In genomic region chr8:98572597-98573514, GRCm38 (mm10) we compare ENCODE assay signal across 10 mouse cellular contexts.
DNase-seq lines count a peak whose midpoint lies in the region; ATAC-seq lines count a peak whose summit lies in the region.
"Had no signal": no experiment of that assay in that cellular context is flagged by ENCODE, and none has a peak within 500 bp of the region (broad histone marks: within the 10 kb centered on the region; RNA-seq: fewer than 3 reads in every experiment).

No protein-coding gene starts in this region.

- no peak overlapping the region for H3K27ac ChIP-seq in neural tube, embryonic 11.5 days (ENCODE audit: low read depth, low read length)
- peak overlapping the region; percentile 60 for H3K27ac ChIP-seq in midbrain, embryonic 13.5 days

- H3K4me2 ChIP-seq in neural tube, embryonic 11.5 days (ENCODE audit: low read depth): no peak overlapping the region
- no peak overlapping the region for H3K4me2 ChIP-seq in midbrain, embryonic 13.5 days (replicated peaks)

- DNase-seq in neural tube, embryonic 11.5 days (ENCODE audit: low spot score): no peak
- no peak for DNase-seq in neural tube, embryonic 10.5 days (ENCODE audit: extremely low spot score, low spot score)
- peak; percentile 38 to 71 for DNase-seq in layer of hippocampus, adult 18-20 months (ENCODE audit: low spot score in 2 of 2)
- no peak for DNase-seq in adrenal gland, postnatal 4 days (ENCODE audit: low spot score in 2 of 2)
- no peak for DNase-seq in lung, adult 18-20 months
- DNase-seq in heart, postnatal 4 days: no peak
- DNase-seq: heart, adult 18-20 months had no signal

- H3K4me1 ChIP-seq in neural tube, embryonic 11.5 days (ENCODE audit: control insufficient read depth, insufficient read depth, low read length): no peaks in the 10 kb centered on the region
- peaks cover 13% of the 10 kb centered on the region for H3K4me1 ChIP-seq in midbrain, embryonic 13.5 days (replicated peaks)

- H3K36me3 ChIP-seq in neural tube, embryonic 11.5 days (ENCODE audit: control insufficient read depth, insufficient read depth, low read length): no peaks in the 10 kb centered on the region
- no peaks in the 10 kb centered on the region for H3K36me3 ChIP-seq in midbrain, embryonic 13.5 days

- H3K9ac ChIP-seq in neural tube, embryonic 11.5 days (ENCODE audit: low read length): no peak overlapping the region
- no peak overlapping the region for H3K9ac ChIP-seq in midbrain, embryonic 13.5 days (replicated peaks)

- H3K4me3 ChIP-seq in neural tube, embryonic 11.5 days (ENCODE audit: low read depth, low read length): no peak overlapping the region
- H3K4me3 ChIP-seq in midbrain, embryonic 13.5 days (replicated peaks): no peak overlapping the region
- H3K4me3 ChIP-seq: myocyte had no signal

- no peaks in the 10 kb centered on the region for H3K9me3 ChIP-seq in neural tube, embryonic 11.5 days (ENCODE audit: control insufficient read depth, low read length)
- H3K9me3 ChIP-seq in midbrain, embryonic 13.5 days: no peaks in the 10 kb centered on the region

- WGBS in neural tube, embryonic 11.5 days: 51% methylated on average over 6 of the region's 6 CpGs
- WGBS in midbrain, embryonic 13.5 days: 13% methylated on average over 6 of the region's 6 CpGs

- peak; percentile 72 for ATAC-seq in neural tube, embryonic 11.5 days (ENCODE audit: insufficient read depth, low FRiP score, low TSS enrichment)
- ATAC-seq in midbrain, embryonic 13.5 days: peak; percentile 97
- no peak for ATAC-seq in monocyte, adult 5-6 weeks (replicated peaks; ENCODE audit: insufficient number of reproducible peaks, low FRiP score, low TSS enrichment, poor library complexity, severe bottlenecking)

- no peaks in the 10 kb centered on the region for H3K27me3 ChIP-seq in neural tube, embryonic 11.5 days (ENCODE audit: control insufficient read depth, insufficient read depth, low read length)
- no peaks in the 10 kb centered on the region for H3K27me3 ChIP-seq in midbrain, embryonic 13.5 days

Comparison
In these comparisons a context has a peak if more than half of its experiments do, and no peak if none do; other contexts are left out.
1. DNase-seq: peak in layer of hippocampus, adult 18-20 months (2 of 2); none in neural tube, embryonic 11.5 days (single experiment), neural tube, embryonic 10.5 days (single experiment), adrenal gland, postnatal 4 days (0 of 2), lung, adult 18-20 months (0 of 2) and heart, postnatal 4 days (single experiment).